Mouse (Mus musculus): ENCODE measurements around the gene Osgin1. TPM values are rescaled to one million over a fixed set of nuclear protein-coding genes. Genes with fewer than 3 reads are reported as not detected.

Osgin1 gene
- polyA plus RNA-seq, 1 experiment = 14.3 TPM

- Histone ChIP-seq H3K4me2 (ENCODE audit: low read depth) (no peak overlapping the region), H3K4me3 (no peak overlapping the region), H3K27me3 (ENCODE audit: control insufficient read depth, insufficient read depth, insufficient read length) (no peaks in the 10 kb centered on the region), H3ac (ENCODE audit: control insufficient read depth, insufficient read length) (no peak overlapping the region), H3K79me2 (ENCODE audit: control insufficient read depth, insufficient read depth) (no peaks in the 10 kb centered on the region), H3K36me3 (ENCODE audit: control insufficient read depth, insufficient read depth) (peaks cover 3% of the 10 kb centered on the region)
- TF ChIP-seq CEBPB (IDR thresholded peaks at IDR 0.05; ENCODE audit: insufficient read depth, poor library complexity, severe bottlenecking) (no peak), POLR2A (IDR thresholded peaks at IDR 0.05; ENCODE audit: insufficient read length, low read depth) (no peak), MYOG (IDR thresholded peaks at IDR 0.05; ENCODE audit: control insufficient read depth in 1 of 3, insufficient read depth in 1 of 3, insufficient read length in 2 of 3, low read depth in 2 of 3) (no peak), MYOD1 (IDR thresholded peaks at IDR 0.05; ENCODE audit: control insufficient read depth in 1 of 3, insufficient read length in 2 of 3, low read depth in 2 of 3) (no peak), REST (IDR thresholded peaks at IDR 0.05; ENCODE audit: insufficient read depth, insufficient read length) (no peak), TCF12 (IDR thresholded peaks at IDR 0.05; ENCODE audit: insufficient read depth, poor library complexity, severe bottlenecking) (no peak), USF1 (IDR thresholded peaks at IDR 0.05; ENCODE audit: low read depth) (no peak), E2F4 (IDR thresholded peaks at IDR 0.05; ENCODE audit: insufficient read depth) (no peak), SRF (IDR thresholded peaks at IDR 0.05; ENCODE audit: control insufficient read depth, insufficient read length, low read depth) (no peak), POLR2AphosphoS2 (IDR thresholded peaks at IDR 0.05; ENCODE audit: insufficient read length, low read depth) (no peak), MAX (IDR thresholded peaks at IDR 0.05; ENCODE audit: low read depth) (no peak), TCF3 (IDR thresholded peaks at IDR 0.05; ENCODE audit: insufficient read length, low read depth) (no peak)
Measured at GRCm38 (mm10) chr8:119413605-119414004, 20.3 kb upstream of the Osgin1 start.

GRCm38 (mm10) chr8:119420318-119420717 lies 13.6 kb upstream of the Osgin1 start:
- no peak overlapping the region for H3K4me3 ChIP-seq
- no peaks in the 10 kb centered on the region for H3K79me2 ChIP-seq (ENCODE audit: control insufficient read depth, insufficient read depth)
- H3K27me3 ChIP-seq (ENCODE audit: control insufficient read depth, insufficient read depth, insufficient read length) = no peaks in the 10 kb centered on the region
- TF ChIP-seq CEBPB (IDR thresholded peaks at IDR 0.05; ENCODE audit: insufficient read depth, poor library complexity, severe bottlenecking) (no peak), SRF (IDR thresholded peaks at IDR 0.05; ENCODE audit: control insufficient read depth, insufficient read length, low read depth) (no peak), USF1 (IDR thresholded peaks at IDR 0.05; ENCODE audit: low read depth) (no peak), TCF12 (IDR thresholded peaks at IDR 0.05; ENCODE audit: insufficient read depth, poor library complexity, severe bottlenecking) (no peak), MAX (IDR thresholded peaks at IDR 0.05; ENCODE audit: low read depth) (no peak), TCF3 (IDR thresholded peaks at IDR 0.05; ENCODE audit: insufficient read length, low read depth) (no peak), REST (IDR thresholded peaks at IDR 0.05; ENCODE audit: insufficient read depth, insufficient read length) (no peak), POLR2A (IDR thresholded peaks at IDR 0.05; ENCODE audit: insufficient read length, low read depth) (no peak), POLR2AphosphoS2 (IDR thresholded peaks at IDR 0.05; ENCODE audit: insufficient read length, low read depth) (no peak), MYOD1 (IDR thresholded peaks at IDR 0.05; ENCODE audit: control insufficient read depth in 1 of 3, insufficient read length in 2 of 3, low read depth in 2 of 3) (peak; percentile 6 to 72 (median 60)), E2F4 (IDR thresholded peaks at IDR 0.05; ENCODE audit: insufficient read depth) (no peak), MYOG (IDR thresholded peaks at IDR 0.05; ENCODE audit: control insufficient read depth in 1 of 3, insufficient read depth in 1 of 3, insufficient read length in 2 of 3, low read depth in 2 of 3) (peak in 1 of 3 experiments; percentile 48)
- no peak overlapping the region for H3K4me2 ChIP-seq (ENCODE audit: low read depth)
- no peaks in the 10 kb centered on the region for H3K36me3 ChIP-seq (ENCODE audit: control insufficient read depth, insufficient read depth)
- no peak overlapping the region for H3ac ChIP-seq (ENCODE audit: control insufficient read depth, insufficient read length)

DNA sequence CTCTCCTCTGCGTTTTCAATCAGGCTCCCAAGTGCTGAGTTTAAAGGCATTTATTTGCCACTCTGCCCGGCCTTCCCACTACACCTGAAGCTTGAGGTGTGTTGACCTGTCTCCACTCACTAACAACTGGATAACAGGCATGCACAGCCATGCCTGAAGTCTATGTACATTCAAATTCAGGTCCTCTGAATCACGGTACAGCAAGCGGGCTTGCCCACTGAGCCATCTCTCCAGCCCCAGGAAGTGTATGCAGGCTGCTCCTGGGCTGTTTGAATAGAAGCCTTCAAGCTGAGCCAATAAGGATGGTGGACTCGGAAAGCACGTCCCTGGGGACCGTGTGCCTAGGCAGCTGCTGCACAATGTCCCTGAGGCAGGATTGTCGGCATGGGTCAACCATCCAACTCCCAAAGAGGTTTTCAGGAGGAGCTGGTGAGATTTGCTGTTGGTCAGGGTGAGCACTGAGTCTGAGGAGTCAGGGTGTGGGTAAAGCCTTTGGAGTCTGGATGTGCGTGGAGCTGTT lies 12.3 kb upstream of the Osgin1 start:
- no peaks in the 10 kb centered on the region for H3K36me3 ChIP-seq (ENCODE audit: control insufficient read depth, insufficient read depth)
- no peak for TF ChIP-seq MAX (IDR thresholded peaks at IDR 0.05; ENCODE audit: low read depth)
- peak in 1 of 3 experiments; percentile 56 for TF ChIP-seq MYOD1 (IDR thresholded peaks at IDR 0.05; ENCODE audit: control insufficient read depth in 1 of 3, insufficient read length in 2 of 3, low read depth in 2 of 3)
- no peak for TF ChIP-seq POLR2A (IDR thresholded peaks at IDR 0.05; ENCODE audit: insufficient read length, low read depth)
- TF ChIP-seq MYOG (IDR thresholded peaks at IDR 0.05; ENCODE audit: control insufficient read depth in 1 of 3, insufficient read depth in 1 of 3, insufficient read length in 2 of 3, low read depth in 2 of 3) = no peak
- H3K79me2 ChIP-seq (ENCODE audit: control insufficient read depth, insufficient read depth) = no peaks in the 10 kb centered on the region
- no peak overlapping the region for H3ac ChIP-seq (ENCODE audit: control insufficient read depth, insufficient read length)
- H3K4me3 ChIP-seq = no peak overlapping the region
- H3K4me2 ChIP-seq (ENCODE audit: low read depth) = peak overlapping the region; percentile 52
- no peaks in the 10 kb centered on the region for H3K27me3 ChIP-seq (ENCODE audit: control insufficient read depth, insufficient read depth, insufficient read length)

- H3K27me3 ChIP-seq (ENCODE audit: control insufficient read depth, insufficient read depth, insufficient read length) = no peaks in the 10 kb centered on the region
- no peak for TF ChIP-seq TCF3 (IDR thresholded peaks at IDR 0.05; ENCODE audit: insufficient read length, low read depth)
- TF ChIP-seq MAX (IDR thresholded peaks at IDR 0.05; ENCODE audit: low read depth) = no peak
- TF ChIP-seq MYOG (IDR thresholded peaks at IDR 0.05; ENCODE audit: control insufficient read depth in 1 of 3, insufficient read depth in 1 of 3, insufficient read length in 2 of 3, low read depth in 2 of 3) = peak in 1 of 3 experiments; percentile 18
- TF ChIP-seq USF1 (IDR thresholded peaks at IDR 0.05; ENCODE audit: low read depth) = no peak
- peak overlapping the region; percentile 52 for H3K4me2 ChIP-seq (ENCODE audit: low read depth)
- no peak overlapping the region for H3ac ChIP-seq (ENCODE audit: control insufficient read depth, insufficient read length)
- no peaks in the 10 kb centered on the region for H3K79me2 ChIP-seq (ENCODE audit: control insufficient read depth, insufficient read depth)
- no peak overlapping the region for H3K4me3 ChIP-seq
- H3K36me3 ChIP-seq (ENCODE audit: control insufficient read depth, insufficient read depth) = no peaks in the 10 kb centered on the region
Measured at GRCm38 (mm10) chr8:119422123-119422711, 11.7 kb upstream of the Osgin1 start.

GRCm38 (mm10) chr8:119423631-119424141 lies 10.2 kb upstream of the Osgin1 start:
- Histone ChIP-seq H3K27me3 (ENCODE audit: control insufficient read depth, insufficient read depth, insufficient read length) (no peaks in the 10 kb centered on the region), H3K4me3 (no peak overlapping the region), H3K4me2 (ENCODE audit: low read depth) (peak overlapping the region; percentile 16), H3K79me2 (ENCODE audit: control insufficient read depth, insufficient read depth) (no peaks in the 10 kb centered on the region), H3ac (ENCODE audit: control insufficient read depth, insufficient read length) (no peak overlapping the region), H3K36me3 (ENCODE audit: control insufficient read depth, insufficient read depth) (no peaks in the 10 kb centered on the region)
- TF ChIP-seq CEBPB (IDR thresholded peaks at IDR 0.05; ENCODE audit: insufficient read depth, poor library complexity, severe bottlenecking) (no peak), MYOD1 (IDR thresholded peaks at IDR 0.05; ENCODE audit: control insufficient read depth in 1 of 3, insufficient read length in 2 of 3, low read depth in 2 of 3) (peak in 1 of 3 experiments; percentile 78), SRF (IDR thresholded peaks at IDR 0.05; ENCODE audit: control insufficient read depth, insufficient read length, low read depth) (no peak), TCF3 (IDR thresholded peaks at IDR 0.05; ENCODE audit: insufficient read length, low read depth) (no peak), MYOG (IDR thresholded peaks at IDR 0.05; ENCODE audit: control insufficient read depth in 1 of 3, insufficient read depth in 1 of 3, insufficient read length in 2 of 3, low read depth in 2 of 3) (peak in 1 of 3 experiments; percentile 54), E2F4 (IDR thresholded peaks at IDR 0.05; ENCODE audit: insufficient read depth) (no peak)
